Mouse (Mus musculus) stomach, postnatal 0 days (tissue): ENCODE results near the gene Nap1l5. TPM values are rescaled to one million over a fixed set of nuclear protein-coding genes. Genes with fewer than 3 reads are reported as not detected.
A peak's percentile ranks its signal among the peaks of the same experiment; 100 is the strongest.
"Not testable (repeated sequence)": the region's sequence is repeated elsewhere in the genome, so short reads cannot be mapped to it uniquely, and the experiment has no call there.

Experiments used
- ATAC-seq: fragments of 200-750 bp; cut with Nextera tagmentation; 2 replicates; pipeline ENCODE4 v1.8.0; 2017; ENCODE audit not compliant: low FRiP score, low TSS enrichment
- DNase-seq: peaks from one replicate; pipeline ENCODE4 v3.0.0-alpha.2; 2016; ENCODE audit warnings: low spot score
- H3K27ac ChIP-seq: fragments of 300-500 bp; sonication (generic); replicated peaks from 2 replicates; pipeline ENCODE4 v1.5.1; 2014; ENCODE audit warnings: mild to moderate bottlenecking, control low read depth
- H3K27me3 ChIP-seq: fragments of 300-500 bp; sonication (generic); 2 replicates; pipeline ENCODE4 v1.6.1; 2014; ENCODE audit warnings: low read length; ENCODE audit not compliant: control insufficient read depth, insufficient read depth
- H3K36me3 ChIP-seq: fragments of 300-500 bp; sonication (generic); 2 replicates; pipeline ENCODE4 v1.6.1; 2014; ENCODE audit warnings: low read length, mixed read lengths; ENCODE audit not compliant: control insufficient read depth, insufficient read depth
- H3K4me1 ChIP-seq: fragments of 300-500 bp; sonication (generic); replicated peaks from 2 replicates; pipeline ENCODE4 v1.6.1; 2014; ENCODE audit warnings: antibody characterized with exemption; ENCODE audit not compliant: control insufficient read depth, insufficient read depth
- H3K4me2 ChIP-seq: fragments of 300-500 bp; sonication (generic); replicated peaks from 2 replicates; pipeline ENCODE4 v1.6.1; 2014; ENCODE audit warnings: low read depth, mild to moderate bottlenecking, control low read depth, moderate library complexity
- H3K4me3 ChIP-seq: fragments of 300-500 bp; sonication (generic); 2 replicates; pipeline ENCODE4 v1.5.1; 2014; ENCODE audit warnings: low read depth, low read length, control low read depth
- H3K9ac ChIP-seq: fragments of 300-500 bp; sonication (generic); 2 replicates; pipeline ENCODE4 v1.6.1; 2014; ENCODE audit warnings: mild to moderate bottlenecking, low read length, control low read depth, mixed read lengths
- H3K9me3 ChIP-seq: fragments of 300-500 bp; sonication (generic); 2 replicates; pipeline ENCODE4 v1.6.1; 2016; ENCODE audit warnings: low read length; ENCODE audit not compliant: control insufficient read depth
- CTCF ChIP-seq: IDR thresholded peaks from 2 replicates; pipeline ENCODE4 v1.5.1; 2016; ENCODE audit warnings: antibody characterized with exemption, low read depth, mild to moderate bottlenecking, moderate library complexity
- EP300 ChIP-seq: optimal IDR thresholded peaks from 2 replicates; pipeline ENCODE3; 2016; ENCODE audit warnings: antibody characterized with exemption
- WGBS: fragments of 180-500 bp; shearing (Covaris S2); extraction: QIAGEN DNeasy Blood & Tissue Kit; methylation state at CpG from one replicate; pipeline ENCODE4 v1.1.7; 2014; 5-methylcytosine and 5-hydroxymethylcytosine counted together
- polyA plus RNA-seq: library from polyadenylated mRNA; unstranded; fragments of >200 nt; fragmentation: Nextera tagmentation; extraction: Ambion mirVana; gene quantifications from 2 replicates; pipeline ENCODE4 v1.2.1, GENCODE M21; 2015

Nap1l5 gene
- polyA plus RNA-seq, 1 experiment from 2014 or later, result 7.5 TPM

- 88% methylated on average over 3 of the region's 3 CpGs for WGBS
- H3K4me1 ChIP-seq, result no peaks in the 10 kb centered on the region
- H3K27ac ChIP-seq, result no peak overlapping the region
These were observed 17.0 kb downstream of the Nap1l5 start for GRCm38 (mm10) chr6:58889917-58890316.

GRCm38 (mm10) chr6:58882271-58882670 lies 24.6 kb downstream of the Nap1l5 start:
- no peaks in the 10 kb centered on the region for H3K27me3 ChIP-seq
- 76% methylated on average over 6 of the region's 6 CpGs for WGBS
- DNase-seq (no peak), ATAC-seq (no peak)
- no peaks in the 10 kb centered on the region for H3K36me3 ChIP-seq
- no peak overlapping the region for H3K9ac ChIP-seq
- no peak overlapping the region for H3K4me2 ChIP-seq
- TF ChIP-seq CTCF, result no peak
- no peak for TF ChIP-seq EP300
- no peaks in the 10 kb centered on the region for H3K4me1 ChIP-seq
- no peak overlapping the region for H3K27ac ChIP-seq
- H3K4me3 ChIP-seq, result no peak overlapping the region
- H3K9me3 ChIP-seq, result no peaks in the 10 kb centered on the region

More at GRCm38 (mm10) chr6:58889917-58890316, 17.0 kb downstream of the Nap1l5 start:
- Histone ChIP-seq H3K36me3 (no peaks in the 10 kb centered on the region), H3K4me3 (no peak overlapping the region), H3K27me3 (no peaks in the 10 kb centered on the region), H3K9me3 (no peaks in the 10 kb centered on the region), H3K9ac (no peak overlapping the region), H3K4me2 (no peak overlapping the region)
- no peak for DNase-seq
- ATAC-seq, result no peak
- TF ChIP-seq EP300 (no peak), CTCF (no peak)

- WGBS, result 82% methylated on average over 3 of the region's 3 CpGs
- no peak for DNase-seq
These were observed 25.5 kb downstream of the Nap1l5 start for GRCm38 (mm10) chr6:58881363-58881762.

GRCm38 (mm10) chr6:58880861-58881260 lies 26.0 kb downstream of the Nap1l5 start:
- Histone ChIP-seq H3K36me3 (no peaks in the 10 kb centered on the region), H3K27ac (no peak overlapping the region), H3K4me3 (no peak overlapping the region), H3K9me3 (no peaks in the 10 kb centered on the region), H3K4me2 (no peak overlapping the region), H3K27me3 (no peaks in the 10 kb centered on the region), H3K4me1 (no peaks in the 10 kb centered on the region), H3K9ac (no peak overlapping the region)
- DNase-seq, result no peak
- 83% methylated on average over 5 of the region's 5 CpGs for WGBS
- TF ChIP-seq EP300 (no peak), CTCF (no peak)
- ATAC-seq, result no peak

More at GRCm38 (mm10) chr6:58881363-58881762, 25.5 kb downstream of the Nap1l5 start:
- Histone ChIP-seq H3K27ac (no peak overlapping the region), H3K9ac (no peak overlapping the region), H3K4me2 (no peak overlapping the region), H3K27me3 (no peaks in the 10 kb centered on the region), H3K4me3 (no peak overlapping the region), H3K36me3 (no peaks in the 10 kb centered on the region), H3K9me3 (no peaks in the 10 kb centered on the region), H3K4me1 (no peaks in the 10 kb centered on the region)
- no peak for TF ChIP-seq EP300
- peak; percentile 41 for TF ChIP-seq CTCF
- no peak for ATAC-seq

GRCm38 (mm10) chr6:58879987-58880386 lies 26.9 kb downstream of the Nap1l5 start:
- 91% methylated on average over 9 of the region's 9 CpGs for WGBS
- TF ChIP-seq EP300 (no peak), CTCF (no peak)
- ATAC-seq, result 0 out of 2 replicates have a peak, but pooled peaks have one; percentile 47

GRCm38 (mm10) chr6:58879572-58879971 lies 27.3 kb downstream of the Nap1l5 start:
- no peak overlapping the region for H3K27ac ChIP-seq
- H3K36me3 ChIP-seq, result no peaks in the 10 kb centered on the region
- TF ChIP-seq CTCF (no peak), EP300 (no peak)
- no peak overlapping the region for H3K4me3 ChIP-seq
- DNase-seq (no peak), ATAC-seq (no peak)
- no peak overlapping the region for H3K9ac ChIP-seq
- H3K27me3 ChIP-seq, result no peaks in the 10 kb centered on the region
- 66% methylated on average over 4 of the region's 4 CpGs for WGBS
- no peaks in the 10 kb centered on the region for H3K9me3 ChIP-seq
- H3K4me1 ChIP-seq, result no peaks in the 10 kb centered on the region
- no peak overlapping the region for H3K4me2 ChIP-seq

More at GRCm38 (mm10) chr6:58879987-58880386, 26.9 kb downstream of the Nap1l5 start:
- DNase-seq, result no peak
- Histone ChIP-seq H3K4me2 (no peak overlapping the region), H3K27ac (no peak overlapping the region), H3K27me3 (no peaks in the 10 kb centered on the region), H3K36me3 (no peaks in the 10 kb centered on the region), H3K4me3 (no peak overlapping the region), H3K9me3 (no peaks in the 10 kb centered on the region), H3K4me1 (no peaks in the 10 kb centered on the region), H3K9ac (no peak overlapping the region)

- not testable (repeated sequence) for H3K4me3 ChIP-seq, H3K4me1 ChIP-seq, H3K9ac ChIP-seq, H3K36me3 ChIP-seq, H3K27me3 ChIP-seq, DNase-seq, H3K4me2 ChIP-seq, H3K27ac ChIP-seq, H3K9me3 ChIP-seq, ATAC-seq
- WGBS, result 95% methylated on average over 6 of the region's 6 CpGs
These were observed 39.0 kb downstream of the Nap1l5 start for GRCm38 (mm10) chr6:58867858-58868257.
